Mouse (Mus musculus) heart, embryonic 10.5 days (tissue): ENCODE measurements around the gene Ptpn1. TPM values are rescaled to one million over a fixed set of nuclear protein-coding genes. Genes with fewer than 3 reads are reported as not detected.

Experiments used
- DNase-seq: peaks from one replicate; pipeline ENCODE4 v3.0.0-alpha.2; 2017; ENCODE audit warnings: low spot score
- H3K27ac ChIP-seq: fragments of 300-500 bp; sonication (generic); 2 replicates; pipeline ENCODE4 v1.5.1; 2016; ENCODE audit warnings: mild to moderate bottlenecking
- H3K27me3 ChIP-seq: fragments of 300-500 bp; sonication (generic); 2 replicates; pipeline ENCODE4 v1.6.1; 2016; ENCODE audit warnings: mild to moderate bottlenecking; ENCODE audit not compliant: poor library complexity, insufficient read depth, severe bottlenecking
- H3K36me3 ChIP-seq: fragments of 300-500 bp; sonication (generic); 2 replicates; pipeline ENCODE4 v1.6.1; 2016; ENCODE audit warnings: mild to moderate bottlenecking, moderate library complexity
- H3K4me1 ChIP-seq: fragments of 300-500 bp; sonication (generic); 2 replicates; pipeline ENCODE4 v1.6.1; 2016; ENCODE audit warnings: mild to moderate bottlenecking
- H3K4me3 ChIP-seq: fragments of 300-500 bp; sonication (generic); 2 replicates; pipeline ENCODE4 v1.5.1; 2016; ENCODE audit warnings: mild to moderate bottlenecking, moderate library complexity
- H3K9me3 ChIP-seq: fragments of 300-500 bp; sonication (generic); 2 replicates; pipeline ENCODE4 v1.6.1; 2016; ENCODE audit warnings: mild to moderate bottlenecking, moderate library complexity
- WGBS: fragments of 180-500 bp; shearing (Covaris S2); methylation state at CpG from one replicate; pipeline ENCODE4 v1.1.7; 2016; 5-methylcytosine and 5-hydroxymethylcytosine counted together
- polyA plus RNA-seq: library from polyadenylated mRNA; unstranded; fragments of >200 nt; fragmentation: Nextera tagmentation; extraction: Ambion mirVana; gene quantifications from 2 replicates; pipeline ENCODE4 v1.2.1, GENCODE M21; 2016

Ptpn1 gene
- polyA plus RNA-seq, 1 experiment from 2014 or later = 58.3 TPM

- no peaks in the 10 kb centered on the region for H3K36me3 ChIP-seq
- no peak overlapping the region for H3K4me3 ChIP-seq
- no peaks in the 10 kb centered on the region for H3K9me3 ChIP-seq
- peaks cover 21% of the 10 kb centered on the region for H3K4me1 ChIP-seq
- peaks cover 24% of the 10 kb centered on the region for H3K27me3 ChIP-seq
- no peak for DNase-seq
- no peak overlapping the region for H3K27ac ChIP-seq
- 72% methylated on average over 12 of the region's 12 CpGs for WGBS
These were observed 27.1 kb upstream of the Ptpn1 start for GRCm38 (mm10) chr2:167904621-167905367.

- Histone ChIP-seq H3K27ac (no peak overlapping the region), H3K4me1 (peaks cover 13% of the 10 kb centered on the region), H3K36me3 (no peaks in the 10 kb centered on the region), H3K9me3 (no peaks in the 10 kb centered on the region), H3K27me3 (peaks cover 24% of the 10 kb centered on the region), H3K4me3 (no peak overlapping the region)
- no peak for DNase-seq
- 44% methylated on average over 8 of the region's 8 CpGs for WGBS
These were observed 26.3 kb upstream of the Ptpn1 start for GRCm38 (mm10) chr2:167905561-167905960.

- Histone ChIP-seq H3K36me3 (no peaks in the 10 kb centered on the region), H3K9me3 (no peaks in the 10 kb centered on the region), H3K4me3 (no peak overlapping the region), H3K27ac (no peak overlapping the region), H3K27me3 (peaks cover 24% of the 10 kb centered on the region), H3K4me1 (peaks cover 12% of the 10 kb centered on the region)
- DNase-seq = no peak
These were observed 25.1 kb upstream of the Ptpn1 start for GRCm38 (mm10) chr2:167906729-167907128.

GRCm38 (mm10) chr2:167909531-167910177, 22.2 kb upstream of the Ptpn1 start:
- no peaks in the 10 kb centered on the region for H3K36me3 ChIP-seq
- 73% methylated on average over 11 of the region's 11 CpGs for WGBS
- H3K4me1 ChIP-seq = no peaks in the 10 kb centered on the region
- no peak for DNase-seq
- no peaks in the 10 kb centered on the region for H3K9me3 ChIP-seq
- no peak overlapping the region for H3K4me3 ChIP-seq
- H3K27me3 ChIP-seq = peaks cover 9% of the 10 kb centered on the region; the same call in 1 of the 2 replicates
- no peak overlapping the region for H3K27ac ChIP-seq

DNA sequence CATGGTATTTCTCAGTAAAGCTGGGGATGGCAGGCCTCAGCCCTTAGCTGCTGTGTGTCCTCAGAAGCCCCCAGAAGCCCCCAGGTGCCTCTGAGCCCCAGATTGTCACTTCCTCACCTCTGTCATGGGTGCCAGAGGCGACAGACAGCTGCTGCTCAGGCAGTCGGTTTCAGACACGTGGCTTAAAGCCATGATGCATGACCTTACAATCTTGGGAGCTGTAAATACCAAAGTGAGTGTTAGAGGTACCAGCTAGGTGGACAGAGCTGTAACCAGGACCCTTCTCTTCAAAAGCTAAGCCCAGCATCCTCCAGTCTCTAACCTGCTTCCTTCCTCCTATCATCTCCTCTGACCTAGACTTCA, 21.7 kb upstream of the Ptpn1 start:
- WGBS = 61% methylated on average over 3 of the region's 3 CpGs

GRCm38 (mm10) chr2:167911511-167911910, 20.3 kb upstream of the Ptpn1 start:
- Histone ChIP-seq H3K4me3 (no peak overlapping the region), H3K27me3 (peaks cover 9% of the 10 kb centered on the region; the same call in 1 of the 2 replicates), H3K9me3 (no peaks in the 10 kb centered on the region), H3K27ac (no peak overlapping the region), H3K36me3 (no peaks in the 10 kb centered on the region), H3K4me1 (no peaks in the 10 kb centered on the region)
- WGBS = 86% methylated on average over 5 of the region's 5 CpGs
- no peak for DNase-seq

More for the DNA sequence above, 21.7 kb upstream of the Ptpn1 start:
- Histone ChIP-seq H3K27ac (no peak overlapping the region), H3K4me1 (no peaks in the 10 kb centered on the region), H3K27me3 (peaks cover 9% of the 10 kb centered on the region; the same call in 1 of the 2 replicates), H3K9me3 (no peaks in the 10 kb centered on the region), H3K4me3 (no peak overlapping the region), H3K36me3 (no peaks in the 10 kb centered on the region)
- DNase-seq = no peak

GRCm38 (mm10) chr2:167919081-167919480, 12.8 kb upstream of the Ptpn1 start:
- Histone ChIP-seq H3K36me3 (no peaks in the 10 kb centered on the region), H3K9me3 (no peaks in the 10 kb centered on the region), H3K27ac (no peak overlapping the region), H3K4me1 (peaks cover 22% of the 10 kb centered on the region), H3K27me3 (no peaks in the 10 kb centered on the region), H3K4me3 (no peak overlapping the region)
- 77% methylated on average over 1 of the region's 1 CpGs for WGBS
- DNase-seq = no peak

DNA sequence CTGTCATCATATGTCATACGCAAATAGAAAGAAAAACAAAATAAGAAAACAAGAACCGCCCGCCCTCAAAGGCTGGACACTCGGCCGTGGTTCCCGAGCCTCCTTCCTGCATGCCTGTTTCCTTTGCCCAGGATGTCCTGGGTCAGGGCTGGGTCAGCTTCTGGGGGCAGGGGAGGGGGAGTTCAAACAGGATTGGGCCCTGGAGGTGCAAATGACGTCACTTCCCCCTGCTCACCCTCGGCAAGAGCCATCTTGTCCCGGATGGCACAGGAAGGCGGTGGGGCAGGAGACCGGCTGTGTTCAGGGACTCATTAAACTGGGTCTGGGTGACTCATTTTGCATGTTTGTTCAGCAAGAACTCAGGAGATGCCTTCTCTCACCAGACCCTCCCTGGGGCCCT, 11.8 kb upstream of the Ptpn1 start:
- no peaks in the 10 kb centered on the region for H3K27me3 ChIP-seq
- H3K9me3 ChIP-seq = no peaks in the 10 kb centered on the region
- no peaks in the 10 kb centered on the region for H3K36me3 ChIP-seq
- WGBS = 63% methylated on average over 11 of the region's 11 CpGs
- H3K4me3 ChIP-seq = no peak overlapping the region
- H3K27ac ChIP-seq = peak overlapping the region; percentile 59
- no peak for DNase-seq
- peaks cover 27% of the 10 kb centered on the region for H3K4me1 ChIP-seq

- Histone ChIP-seq H3K4me1 (peaks cover 36% of the 10 kb centered on the region), H3K36me3 (no peaks in the 10 kb centered on the region), H3K4me3 (no peak overlapping the region), H3K27ac (no peak overlapping the region), H3K27me3 (no peaks in the 10 kb centered on the region), H3K9me3 (no peaks in the 10 kb centered on the region)
- DNase-seq = no peak
- WGBS = 88% methylated on average over 9 of the region's 9 CpGs
These were observed 10.8 kb upstream of the Ptpn1 start for GRCm38 (mm10) chr2:167920960-167921495.

DNA sequence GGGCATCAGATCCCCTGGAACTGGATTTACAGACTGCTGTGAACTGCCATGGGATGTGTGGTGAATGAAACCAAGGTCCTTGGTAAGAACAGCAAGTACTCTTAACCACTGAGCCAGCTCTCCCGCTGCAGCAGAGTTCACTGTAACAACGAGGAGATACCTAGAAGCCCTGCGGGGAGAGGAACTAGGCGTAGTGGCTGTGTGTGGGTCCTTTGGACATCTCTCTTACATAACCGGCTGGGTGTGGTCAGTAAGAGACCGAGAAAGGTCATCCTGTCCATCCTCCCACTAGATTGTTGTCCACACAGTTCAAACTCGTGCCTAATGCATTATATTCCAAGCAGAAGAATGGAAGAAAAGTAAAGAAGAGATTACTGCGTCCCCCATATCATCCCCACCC, 10.0 kb upstream of the Ptpn1 start:
- WGBS = 86% methylated on average over 8 of the region's 8 CpGs
- Histone ChIP-seq H3K4me3 (no peak overlapping the region), H3K36me3 (no peaks in the 10 kb centered on the region), H3K9me3 (no peaks in the 10 kb centered on the region), H3K27ac (no peak overlapping the region), H3K27me3 (no peaks in the 10 kb centered on the region), H3K4me1 (peaks cover 37% of the 10 kb centered on the region)
- DNase-seq = no peak

GRCm38 (mm10) chr2:167924011-167924410, 7.8 kb upstream of the Ptpn1 start:
- no peak for DNase-seq
- H3K4me1 ChIP-seq = peaks cover 28% of the 10 kb centered on the region
- no peak overlapping the region for H3K27ac ChIP-seq
- no peak overlapping the region for H3K4me3 ChIP-seq
- H3K9me3 ChIP-seq = no peaks in the 10 kb centered on the region
- H3K36me3 ChIP-seq = no peaks in the 10 kb centered on the region
- WGBS = 84% methylated on average over 5 of the region's 5 CpGs
- no peaks in the 10 kb centered on the region for H3K27me3 ChIP-seq

DNA sequence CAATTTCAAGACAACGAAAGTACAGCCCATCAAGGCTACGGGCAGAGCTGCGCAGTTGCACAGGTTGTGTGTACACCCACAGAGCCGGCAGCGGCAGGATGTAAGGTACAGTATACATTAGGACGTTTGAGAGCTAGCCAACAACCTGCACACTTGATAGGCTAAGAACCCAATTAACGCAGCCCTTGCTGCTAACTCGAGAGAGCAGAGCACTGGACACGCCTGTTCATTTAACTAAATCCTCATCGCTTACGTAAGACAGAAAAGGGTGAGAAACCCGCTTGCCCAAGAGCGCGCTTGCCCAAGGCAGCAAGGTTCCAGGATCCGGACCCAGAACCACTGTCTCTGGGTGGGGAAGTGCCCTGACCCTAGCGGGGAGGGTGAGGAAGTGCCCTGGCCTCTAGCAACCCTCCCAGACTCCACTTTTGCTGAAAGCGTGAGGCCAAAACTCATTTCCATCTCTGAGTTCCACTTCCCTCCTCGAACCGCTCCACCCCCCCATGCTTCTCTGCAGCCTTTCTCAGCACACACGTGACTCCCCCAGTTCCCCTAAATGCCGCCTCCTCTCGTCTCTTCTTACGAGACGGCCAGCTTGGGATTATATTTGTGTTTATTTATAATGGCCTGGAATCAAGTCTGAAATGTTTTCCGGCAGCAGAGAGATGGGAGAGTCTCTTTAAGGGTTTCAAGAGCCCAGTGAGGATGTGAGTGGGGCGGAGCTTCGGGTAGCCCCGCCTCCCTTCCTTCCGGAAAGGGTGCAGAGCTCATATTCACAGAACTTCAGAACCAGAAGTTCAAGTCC, 6.9 kb upstream of the Ptpn1 start:
- Histone ChIP-seq H3K4me1 (peaks cover 26% of the 10 kb centered on the region), H3K4me3 (peak overlapping the region; percentile 66), H3K27me3 (no peaks in the 10 kb centered on the region), H3K9me3 (no peaks in the 10 kb centered on the region), H3K36me3 (no peaks in the 10 kb centered on the region), H3K27ac (peak overlapping the region; percentile 91)
- peak; percentile 91 for DNase-seq
- WGBS = 4% methylated on average over 29 of the region's 29 CpGs
